Mouse (Mus musculus): Measurements from ENCODE around the gene Tmbim1.

GRCm38 (mm10) chr1:74290141-74290540 is 15.3 kb downstream of the Tmbim1 start:
- TF ChIP-seq CTCF (IDR thresholded peaks at IDR 0.05) (no peak), EP300 (IDR thresholded peaks at IDR 0.05) (no peak)
